Mouse (Mus musculus): ENCODE measurements at regions not wholly inside any gene's neighbourhood (a gene's known extent, or its start where the extent isn't known, plus 50 kb on each side); places are given as distances from the start of the nearest gene placed in this dataset.

- no peak for TF ChIP-seq EP300 (optimal IDR thresholded peaks at IDR 0.05)
- no peak for TF ChIP-seq CTCF (IDR thresholded peaks at IDR 0.05; ENCODE audit: low read depth)
These were observed 155.6 kb downstream of the Efnb1 start for GRCm38 (mm10) chrX:99291423-99291963.
